Mouse (Mus musculus): ENCODE results near the gene Nudt17.

- TF ChIP-seq CTCF (IDR thresholded peaks at IDR 0.05; ENCODE audit: extremely low read depth, insufficient read depth, insufficient read length, insufficient replicate concordance) (no peak), POLR2A (IDR thresholded peaks at IDR 0.05; ENCODE audit: low read depth, low read length) (no peak)
Observed at GRCm38 (mm10) chr3:96729403-96729784, 21.0 kb upstream of the Nudt17 start.
